Mouse (Mus musculus): ENCODE measurements around the gene Gpi1.

DNA sequence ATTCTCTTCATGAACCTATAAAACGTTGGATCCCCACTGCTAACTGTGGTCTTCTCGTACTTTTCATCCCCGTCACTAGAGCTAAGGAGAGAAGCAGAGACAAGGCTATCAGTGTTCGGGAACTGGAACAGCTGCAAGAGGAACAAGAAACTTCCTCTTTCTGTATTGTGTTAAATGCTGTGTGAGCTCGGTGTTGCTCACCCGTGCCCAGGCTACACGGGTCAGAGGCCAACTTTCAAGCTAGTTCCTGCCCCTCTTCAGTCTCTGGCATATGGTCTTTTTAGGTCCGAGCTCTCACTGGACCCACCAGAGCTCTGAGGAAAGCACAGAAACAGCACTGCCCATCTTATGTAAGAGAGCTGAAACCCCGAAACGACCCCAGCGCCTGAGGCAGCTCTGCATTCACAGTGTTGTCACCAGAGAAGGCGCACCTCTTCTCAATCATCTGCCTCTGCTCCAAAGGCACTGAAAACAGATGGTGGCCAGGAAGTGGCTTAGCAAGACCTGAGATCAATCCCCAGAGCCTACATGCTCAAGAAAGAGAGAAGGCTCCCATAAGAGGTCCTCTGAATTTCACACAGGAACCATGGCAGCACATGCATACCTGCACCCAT lies 40.7 kb downstream of the Gpi1 start:
- TF ChIP-seq CTCF (IDR thresholded peaks at IDR 0.05; ENCODE audit: low read depth, low read length), result no peak
- no peak for TF ChIP-seq POLR2A (IDR thresholded peaks at IDR 0.05; ENCODE audit: insufficient read depth, low read length)
- TF ChIP-seq EP300 (IDR thresholded peaks at IDR 0.05; ENCODE audit: insufficient read depth, low read depth, low read length), result no peak

Measured in ES-Bruce4 (cell line).